Mouse (Mus musculus) E14TG2a.4 (cell line): Measurements from ENCODE around the gene Ghr.

Experiments
- CTCF ChIP-seq: conservative IDR thresholded peaks from 2 replicates; pipeline ENCODE4 v1.5.1; 2014; ENCODE audit warnings: low read length
- NANOG ChIP-seq: IDR thresholded peaks from 2 replicates; pipeline ENCODE4 v1.6.1; 2014; ENCODE audit warnings: borderline replicate concordance, low read length, mixed read lengths
- POU5F1 ChIP-seq: IDR thresholded peaks from 2 replicates; pipeline ENCODE4 v1.6.1; 2014; ENCODE audit warnings: low read length, borderline replicate concordance

DNA sequence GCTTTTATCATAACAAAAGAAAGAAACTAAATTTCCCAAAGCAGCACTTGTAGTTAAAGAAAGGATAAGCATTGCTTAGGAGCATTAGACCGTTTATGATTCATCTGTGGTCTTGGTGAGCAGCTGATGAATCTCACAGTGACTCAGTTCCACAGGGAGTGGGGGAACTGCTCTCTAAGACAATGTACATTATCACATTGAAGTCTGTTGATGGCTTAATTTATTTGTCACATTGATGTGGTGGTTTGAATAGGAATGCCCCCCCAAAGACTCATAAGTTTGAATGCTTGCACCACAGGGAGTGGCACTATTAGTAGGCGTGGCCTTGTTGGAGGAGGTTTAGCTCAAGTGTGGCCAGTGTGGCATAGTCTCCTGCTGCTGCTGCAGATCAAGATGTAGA is 4.6 kb upstream of the Ghr start:
- TF ChIP-seq CTCF (no peak), POU5F1 (no peak), NANOG (no peak)
